Mouse (Mus musculus): ENCODE data around the gene Usp29. TPM values are rescaled to one million over a fixed set of nuclear protein-coding genes. Genes with fewer than 3 reads are reported as not detected.

Usp29 gene
- total and polyA plus RNA-seq, 3 experiments: not detected

DNA sequence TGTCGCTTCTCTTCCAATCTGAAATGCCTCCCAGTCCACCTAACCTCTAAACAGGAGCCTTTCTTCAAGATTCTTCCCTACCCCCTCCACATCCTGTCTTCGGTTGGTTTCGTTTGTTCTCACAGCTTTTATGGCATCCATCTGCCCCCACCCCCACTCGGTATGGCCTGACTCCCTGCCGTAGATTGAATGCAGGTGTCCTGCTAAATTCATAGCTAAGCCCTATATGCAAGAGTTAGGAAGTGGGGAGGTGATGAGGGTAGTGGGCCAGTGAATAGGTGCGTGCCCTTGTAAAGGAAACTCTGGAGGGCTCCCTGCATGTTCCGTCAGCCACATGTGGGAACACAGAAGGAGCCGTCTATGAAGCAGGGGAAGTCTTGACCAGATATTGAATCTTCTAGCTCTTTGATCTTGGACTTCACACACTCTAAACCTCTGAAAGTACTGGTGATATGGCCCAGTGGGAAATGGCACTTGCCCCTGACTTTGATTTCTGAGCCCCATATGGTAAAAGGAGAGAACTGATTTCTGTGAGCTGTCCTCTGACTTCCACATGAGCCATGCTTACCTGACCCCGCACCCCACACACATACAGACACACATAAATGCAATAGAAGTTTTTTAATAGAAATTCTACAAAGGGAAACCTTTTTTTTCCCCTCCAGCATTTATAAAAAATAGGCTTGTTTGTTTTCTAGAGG lies 68.9 kb downstream of the Usp29 start:
- Histone ChIP-seq H3K4me1 (ENCODE audit: control insufficient read depth in 1 of 2, insufficient read depth in 2 of 2) (no peaks in the 10 kb centered on the region), H3K9me3 (replicated peaks; ENCODE audit: low read length) (peaks cover 55% of the 10 kb centered on the region), H3K79me2 (replicated peaks; ENCODE audit: control insufficient read depth, extremely low read depth, insufficient read depth, poor library complexity, severe bottlenecking) (no peaks in the 10 kb centered on the region), H3K4me3 (replicated peaks in 1 of 3; ENCODE audit: low read depth in 2 of 3, low read length in 2 of 3, poor library complexity in 1 of 3) (no peak overlapping the region), H3K27me3 (replicated peaks) (no peaks in the 10 kb centered on the region), H3K36me3 (replicated peaks in 1 of 2; ENCODE audit: control insufficient read depth in 1 of 2, insufficient read depth in 1 of 2, low read length in 1 of 2) (no peaks in the 10 kb centered on the region), H3K27ac (ENCODE audit: insufficient read depth, low read depth) (no peak overlapping the region), H3K9ac (ENCODE audit: insufficient read depth, low read depth) (no peak overlapping the region), H3K4me2 (ENCODE audit: insufficient read depth, low read depth, poor library complexity, severe bottlenecking) (no peak overlapping the region)
- no peak for TF ChIP-seq RAD21 (IDR thresholded peaks at IDR 0.05; ENCODE audit: low read depth, low read length)
- TF ChIP-seq PAX5 (IDR thresholded peaks at IDR 0.05; ENCODE audit: low read length): no peak
- TF ChIP-seq ZNF384 (IDR thresholded peaks at IDR 0.05; ENCODE audit: low read depth, low read length): no peak
- TF ChIP-seq USF2 (conservative IDR thresholded peaks at IDR 0.05; ENCODE audit: low read depth, low read length): no peak
- TF ChIP-seq JUND (conservative IDR thresholded peaks at IDR 0.05; ENCODE audit: low read depth, low read length): no peak
- TF ChIP-seq UBTF (IDR thresholded peaks at IDR 0.05; ENCODE audit: low read depth, low read length): no peak
- no peak for TF ChIP-seq USF1 (IDR thresholded peaks at IDR 0.05; ENCODE audit: low read depth, low read length)
- no peak for TF ChIP-seq ETS1 (conservative IDR thresholded peaks at IDR 0.05; ENCODE audit: low read depth, low read length)
- no peak for TF ChIP-seq RCOR1 (conservative IDR thresholded peaks at IDR 0.05; ENCODE audit: low read depth, low read length)
- TF ChIP-seq POLR2AphosphoS2 (IDR thresholded peaks at IDR 0.05; ENCODE audit: low read depth, low read length): no peak
- TF ChIP-seq MXI1 (IDR thresholded peaks at IDR 0.05; ENCODE audit: low read depth, low read length): no peak
- no peak for TF ChIP-seq TBP (conservative IDR thresholded peaks at IDR 0.05; ENCODE audit: low read depth, low read length)
- TF ChIP-seq NELFE (IDR thresholded peaks at IDR 0.05; ENCODE audit: low read depth, low read length): no peak
- TF ChIP-seq TCF12 (IDR thresholded peaks at IDR 0.05; ENCODE audit: low read depth, low read length): no peak
- TF ChIP-seq EP300 (IDR thresholded peaks at IDR 0.05; ENCODE audit: low read length): no peak
- TF ChIP-seq BHLHE40 (IDR thresholded peaks at IDR 0.05; ENCODE audit: low read depth, low read length): no peak
- no peak for TF ChIP-seq ZKSCAN1 (IDR thresholded peaks at IDR 0.05; ENCODE audit: borderline replicate concordance, low read depth, low read length)
- no peak for TF ChIP-seq GABPA (IDR thresholded peaks at IDR 0.05; ENCODE audit: insufficient replicate concordance, low read depth, low read length)
- no peak for DNase-seq (ENCODE audit: extremely low read depth)
- dilution Hi-C loops (cut with MboI; ENCODE audit: extremely low pct_ligation_motif_present, extremely low pct_unique_long_range_greater_than_20kb, low sequenced_read_pairs) (no loop called here), in situ Hi-C loops (cut with MboI; ENCODE audit: low pct_ligation_motif_present, low pct_unique_long_range_greater_than_20kb, low sequenced_read_pairs) (no loop called here)

DNA sequence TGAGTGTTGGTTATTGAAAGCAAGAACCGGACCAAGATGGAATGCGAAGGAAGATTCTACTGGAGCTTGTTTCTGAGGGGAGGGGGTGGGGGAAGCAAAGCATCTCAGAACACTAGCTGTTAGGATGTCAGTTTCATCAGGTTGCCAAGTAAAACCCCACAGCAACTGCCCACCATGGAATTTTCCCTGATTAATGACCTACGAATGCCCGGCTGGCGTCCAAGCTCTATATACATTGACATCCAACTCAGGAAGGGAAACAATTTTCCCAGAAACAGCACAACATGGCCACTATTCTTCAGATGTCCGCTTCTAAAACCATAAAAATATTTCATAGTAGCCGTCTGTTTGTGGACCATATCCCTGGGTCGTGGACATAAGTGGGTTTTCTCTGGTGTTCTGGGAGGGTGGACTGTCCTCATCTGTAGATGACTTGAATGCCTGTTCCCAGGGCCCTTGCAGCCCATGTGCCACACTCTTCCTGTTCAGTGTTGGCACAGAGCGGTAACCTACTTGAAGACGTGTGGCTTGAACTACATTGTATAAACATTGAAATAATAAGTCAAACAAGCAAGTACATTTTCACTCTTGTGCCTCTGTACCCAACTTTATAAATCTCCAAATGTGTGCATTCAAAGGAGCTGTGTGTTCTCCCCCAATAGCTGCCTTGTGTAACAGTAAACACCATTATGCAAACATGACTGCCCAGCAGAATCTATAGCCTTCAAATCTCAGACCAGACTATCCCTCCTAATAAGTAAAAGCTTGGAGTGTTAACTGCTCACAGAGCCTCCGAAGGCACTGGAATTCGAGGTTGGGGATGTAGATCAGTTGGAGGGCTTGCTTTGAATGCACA lies 70.4 kb downstream of the Usp29 start:
- Histone ChIP-seq H3K27me3 (replicated peaks) (no peaks in the 10 kb centered on the region), H3K4me2 (ENCODE audit: insufficient read depth, low read depth, poor library complexity, severe bottlenecking) (no peak overlapping the region), H3K79me2 (replicated peaks; ENCODE audit: control insufficient read depth, extremely low read depth, insufficient read depth, poor library complexity, severe bottlenecking) (no peaks in the 10 kb centered on the region), H3K9ac (ENCODE audit: insufficient read depth, low read depth) (no peak overlapping the region), H3K4me3 (replicated peaks in 1 of 3; ENCODE audit: low read depth in 2 of 3, low read length in 2 of 3, poor library complexity in 1 of 3) (no peak overlapping the region), H3K9me3 (replicated peaks; ENCODE audit: low read length) (peaks cover 58% of the 10 kb centered on the region), H3K4me1 (ENCODE audit: control insufficient read depth in 1 of 2, insufficient read depth in 2 of 2) (no peaks in the 10 kb centered on the region), H3K27ac (ENCODE audit: insufficient read depth, low read depth) (no peak overlapping the region), H3K36me3 (replicated peaks in 1 of 2; ENCODE audit: control insufficient read depth in 1 of 2, insufficient read depth in 1 of 2, low read length in 1 of 2) (no peaks in the 10 kb centered on the region)
- no peak for TF ChIP-seq PAX5 (IDR thresholded peaks at IDR 0.05; ENCODE audit: low read length)
- no peak for TF ChIP-seq ZC3H11A (IDR thresholded peaks at IDR 0.05; ENCODE audit: low read depth, low read length)
- no peak for TF ChIP-seq UBTF (IDR thresholded peaks at IDR 0.05; ENCODE audit: low read depth, low read length)
- no peak for TF ChIP-seq ZNF384 (IDR thresholded peaks at IDR 0.05; ENCODE audit: low read depth, low read length)
- in situ Hi-C loops (cut with MboI; ENCODE audit: low pct_ligation_motif_present, low pct_unique_long_range_greater_than_20kb, low sequenced_read_pairs): no loop called here
- dilution Hi-C loops (cut with MboI; ENCODE audit: extremely low pct_ligation_motif_present, extremely low pct_unique_long_range_greater_than_20kb, low sequenced_read_pairs): no loop called here
- DNase-seq (ENCODE audit: extremely low read depth): no peak

Data from CH12.LX (cell line).